Mouse (Mus musculus): ENCODE measurements around the gene Atp6v0a1.

Gene Atp6v0a1

GRCm38 (mm10) chr11:101009046-101009887, at the start of gene Atp6v0a1:
TSS of gene Atp6v0a1 (plus strand) at chr11:101009452.
- peak; percentile 97 for DNase-seq (ENCODE audit: low read depth, low spot score)

GRCm38 (mm10) chr11:100959464-100959810, 49.8 kb upstream of the Atp6v0a1 start:
- DNase-seq (ENCODE audit: low read depth, low spot score) = peak; percentile 87

GRCm38 (mm10) chr11:100959826-100960225, 49.4 kb upstream of the Atp6v0a1 start:
- DNase-seq (ENCODE audit: low read depth, low spot score) = no peak

GRCm38 (mm10) chr11:100960540-100960939, 48.7 kb upstream of the Atp6v0a1 start:
- DNase-seq (ENCODE audit: low read depth, low spot score) = peak; percentile 86

GRCm38 (mm10) chr11:100962371-100962911, 46.8 kb upstream of the Atp6v0a1 start:
- DNase-seq (ENCODE audit: low read depth, low spot score) = peak; percentile 54

GRCm38 (mm10) chr11:100963647-100964046, 45.6 kb upstream of the Atp6v0a1 start:
- no peak for DNase-seq (ENCODE audit: low read depth, low spot score)

GRCm38 (mm10) chr11:100964180-100964579, 45.1 kb upstream of the Atp6v0a1 start:
- no peak for DNase-seq (ENCODE audit: low read depth, low spot score)

- DNase-seq (ENCODE audit: low read depth, low spot score) = no peak
These were observed 44.2 kb upstream of the Atp6v0a1 start for GRCm38 (mm10) chr11:100964901-100965542.

- no peak for DNase-seq (ENCODE audit: low read depth, low spot score)
These were observed 43.5 kb upstream of the Atp6v0a1 start for GRCm38 (mm10) chr11:100965760-100966159.

GRCm38 (mm10) chr11:100967376-100967775, 41.9 kb upstream of the Atp6v0a1 start:
- no peak for DNase-seq (ENCODE audit: low read depth, low spot score)

GRCm38 (mm10) chr11:100967881-100968420, 41.3 kb upstream of the Atp6v0a1 start:
- DNase-seq (ENCODE audit: low read depth, low spot score) = no peak

GRCm38 (mm10) chr11:100968501-100968900, 40.8 kb upstream of the Atp6v0a1 start:
- no peak for DNase-seq (ENCODE audit: low read depth, low spot score)

GRCm38 (mm10) chr11:100969189-100969743, 40.0 kb upstream of the Atp6v0a1 start:
- no peak for DNase-seq (ENCODE audit: low read depth, low spot score)

- peak; percentile 80 for DNase-seq (ENCODE audit: low read depth, low spot score)
These were observed 39.3 kb upstream of the Atp6v0a1 start for GRCm38 (mm10) chr11:100969744-100970556.

- DNase-seq (ENCODE audit: low read depth, low spot score) = peak; percentile 85
These were observed 38.7 kb upstream of the Atp6v0a1 start, which contains the start of gene Cavin1 for GRCm38 (mm10) chr11:100970557-100970937. TSS of gene Cavin1 (minus strand) at chr11:100970887.

- DNase-seq (ENCODE audit: low read depth, low spot score) = no peak
These were observed 37.8 kb upstream of the Atp6v0a1 start for GRCm38 (mm10) chr11:100971455-100971854.

- no peak for DNase-seq (ENCODE audit: low read depth, low spot score)
These were observed 36.0 kb upstream of the Atp6v0a1 start for GRCm38 (mm10) chr11:100973245-100973644.

- DNase-seq (ENCODE audit: low read depth, low spot score) = no peak
These were observed 34.8 kb upstream of the Atp6v0a1 start for GRCm38 (mm10) chr11:100974381-100974970.

GRCm38 (mm10) chr11:100975241-100975640, 34.0 kb upstream of the Atp6v0a1 start:
- no peak for DNase-seq (ENCODE audit: low read depth, low spot score)

GRCm38 (mm10) chr11:100979887-100980286, 29.4 kb upstream of the Atp6v0a1 start:
- DNase-seq (ENCODE audit: low read depth, low spot score) = no peak

- no peak for DNase-seq (ENCODE audit: low read depth, low spot score)
These were observed 28.8 kb upstream of the Atp6v0a1 start for GRCm38 (mm10) chr11:100980438-100980837.
